Mouse (Mus musculus): ENCODE measurements at regions not wholly inside any gene's neighbourhood (a gene's known extent, or its start where the extent isn't known, plus 50 kb on each side); places are given as distances from the start of the nearest gene placed in this dataset.
A peak's percentile ranks its signal among the peaks of the same experiment; 100 is the strongest.
"Not testable (repeated sequence)": the region's sequence is repeated elsewhere in the genome, so short reads cannot be mapped to it uniquely, and the experiment has no call there.

- no peak for DNase-seq (ENCODE audit: low spot score)
Measured at GRCm38 (mm10) chr14:61757086-61757822, 150.0 kb downstream of the Kcnrg start.

GRCm38 (mm10) chr14:61757823-61758175, 150.5 kb downstream of the Kcnrg start:
- no peak for DNase-seq (ENCODE audit: low spot score)

- no peak for DNase-seq (ENCODE audit: low spot score)
Measured at GRCm38 (mm10) chr14:61758586-61758985, 151.3 kb downstream of the Kcnrg start.

GRCm38 (mm10) chr14:61760176-61760575, 152.9 kb downstream of the Kcnrg start:
- DNase-seq (ENCODE audit: low spot score) = not testable (repeated sequence)

- no peak for DNase-seq (ENCODE audit: low spot score)
Measured at GRCm38 (mm10) chr14:61762076-61762475, 154.8 kb downstream of the Kcnrg start.

GRCm38 (mm10) chr14:61769881-61770280, 162.6 kb downstream of the Kcnrg start:
- DNase-seq (ENCODE audit: low spot score) = no peak

- DNase-seq (ENCODE audit: low spot score) = no peak
Measured at GRCm38 (mm10) chr14:61774171-61774570, 166.9 kb downstream of the Kcnrg start.

- DNase-seq (ENCODE audit: low spot score) = no peak
Measured at GRCm38 (mm10) chr14:61778618-61779017, 171.4 kb downstream of the Kcnrg start.

- DNase-seq (ENCODE audit: low spot score) = no peak
Measured at GRCm38 (mm10) chr14:61783206-61783605, 175.9 kb downstream of the Kcnrg start.

GRCm38 (mm10) chr14:61784609-61785008, 177.4 kb downstream of the Kcnrg start:
- DNase-seq (ENCODE audit: low spot score) = no peak

- no peak for DNase-seq (ENCODE audit: low spot score)
Measured at GRCm38 (mm10) chr14:61786031-61786430, 178.8 kb downstream of the Kcnrg start.

- DNase-seq (ENCODE audit: low spot score) = peak; percentile 38
Measured at GRCm38 (mm10) chr14:61787746-61788145, 180.5 kb downstream of the Kcnrg start.

- no peak for DNase-seq (ENCODE audit: low spot score)
Measured at GRCm38 (mm10) chr14:61788998-61789790, 181.9 kb downstream of the Kcnrg start.

- no peak for DNase-seq (ENCODE audit: low spot score)
Measured at GRCm38 (mm10) chr14:61795976-61796645, 188.9 kb downstream of the Kcnrg start.

- DNase-seq (ENCODE audit: low spot score) = no peak
Measured at GRCm38 (mm10) chr14:61796671-61797070, 189.4 kb downstream of the Kcnrg start.

GRCm38 (mm10) chr14:61803421-61803925, 196.2 kb downstream of the Kcnrg start:
- DNase-seq (ENCODE audit: low spot score) = no peak

- DNase-seq (ENCODE audit: low spot score) = no peak
Measured at GRCm38 (mm10) chr14:61805433-61805832, 198.2 kb downstream of the Kcnrg start.

- DNase-seq (ENCODE audit: low spot score) = no peak
Measured at GRCm38 (mm10) chr14:61808193-61808592, 200.9 kb downstream of the Kcnrg start.

GRCm38 (mm10) chr14:61809716-61810437, 202.6 kb downstream of the Kcnrg start:
- DNase-seq (ENCODE audit: low spot score) = no peak

GRCm38 (mm10) chr14:61810836-61811235, 203.6 kb downstream of the Kcnrg start:
- no peak for DNase-seq (ENCODE audit: low spot score)

GRCm38 (mm10) chr14:61817711-61818110, 210.5 kb downstream of the Kcnrg start:
- no peak for DNase-seq (ENCODE audit: low spot score)

GRCm38 (mm10) chr14:61818365-61818764, 211.1 kb downstream of the Kcnrg start:
- no peak for DNase-seq (ENCODE audit: low spot score)
